Mouse (Mus musculus) spleen, adult 2 months (tissue): ENCODE measurements around the gene Usp40.

Experiments
- CTCF ChIP-seq: fragments of 200-500 bp; IDR thresholded peaks from 2 replicates; pipeline ENCODE4 v1.5.1; 2011; ENCODE audit warnings: mild to moderate bottlenecking, inconsistent platforms; ENCODE audit not compliant: insufficient read depth, insufficient read length, insufficient replicate concordance; ENCODE audit errors: extremely low read depth
- POLR2A ChIP-seq: fragments of 200-500 bp; IDR thresholded peaks from 2 replicates; pipeline ENCODE4 v1.6.1; 2011; ENCODE audit warnings: low read depth, low read length, inconsistent platforms

- no peak for TF ChIP-seq POLR2A
- TF ChIP-seq CTCF = no peak
These were observed 73.3 kb downstream of the Usp40 start for GRCm38 (mm10) chr1:87935095-87935494.
